Mouse (Mus musculus) thymus, postnatal 36 days (tissue): ENCODE data around the gene Agpat4.
"Not testable (repeated sequence)": the region's sequence is repeated elsewhere in the genome, so short reads cannot be mapped to it uniquely, and the experiment has no call there.

ENCODE experiments used
- DNase-seq, 2 experiments: peaks; one replicate each; pipeline ENCODE4 v3.0.0; 2022; ENCODE audit warnings: mixed read lengths in 2 of 2

Agpat4 gene

GRCm38 (mm10) chr17:12201086-12201485 lies 82.6 kb downstream of the Agpat4 start:
- DNase-seq = no peak

GRCm38 (mm10) chr17:12203414-12203897 lies 85.0 kb downstream of the Agpat4 start:
- DNase-seq = no peak

DNA sequence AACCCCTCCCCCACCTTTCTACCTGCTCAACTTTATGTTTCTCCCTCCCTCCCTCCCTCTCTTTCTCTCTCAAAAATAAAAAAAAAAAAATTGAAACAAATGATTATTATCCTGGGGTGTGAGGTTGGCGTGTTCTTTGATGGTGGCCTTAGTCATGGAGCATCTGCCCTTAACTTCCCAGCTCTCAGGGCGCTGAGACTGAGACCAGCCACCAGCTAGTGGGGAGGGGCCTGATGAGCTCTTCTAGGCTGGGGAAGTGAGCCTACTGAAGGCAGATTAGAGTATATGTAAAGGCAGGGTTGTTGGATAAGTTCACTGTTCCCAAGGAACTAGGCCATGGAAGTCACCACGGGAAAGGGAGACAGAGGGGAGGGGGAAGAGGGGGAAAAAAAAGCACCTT lies 85.7 kb downstream of the Agpat4 start:
- no peak for DNase-seq

DNA sequence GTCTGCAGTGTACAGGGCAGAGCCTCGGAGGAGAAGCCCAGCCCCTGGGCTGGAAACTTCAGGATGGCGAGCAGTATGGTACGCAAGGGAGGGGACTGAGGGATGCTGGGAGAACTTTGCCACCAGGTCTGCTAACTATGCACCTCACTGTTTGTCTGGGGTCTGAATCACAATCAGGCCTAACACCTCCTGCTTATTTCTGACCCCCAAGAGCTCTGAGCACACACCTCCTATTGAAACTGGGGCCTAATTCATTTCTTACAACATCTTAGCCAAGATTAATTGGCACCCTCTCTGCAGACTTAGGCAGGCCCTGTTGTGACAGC lies 86.1 kb downstream of the Agpat4 start:
- no peak for DNase-seq

DNA sequence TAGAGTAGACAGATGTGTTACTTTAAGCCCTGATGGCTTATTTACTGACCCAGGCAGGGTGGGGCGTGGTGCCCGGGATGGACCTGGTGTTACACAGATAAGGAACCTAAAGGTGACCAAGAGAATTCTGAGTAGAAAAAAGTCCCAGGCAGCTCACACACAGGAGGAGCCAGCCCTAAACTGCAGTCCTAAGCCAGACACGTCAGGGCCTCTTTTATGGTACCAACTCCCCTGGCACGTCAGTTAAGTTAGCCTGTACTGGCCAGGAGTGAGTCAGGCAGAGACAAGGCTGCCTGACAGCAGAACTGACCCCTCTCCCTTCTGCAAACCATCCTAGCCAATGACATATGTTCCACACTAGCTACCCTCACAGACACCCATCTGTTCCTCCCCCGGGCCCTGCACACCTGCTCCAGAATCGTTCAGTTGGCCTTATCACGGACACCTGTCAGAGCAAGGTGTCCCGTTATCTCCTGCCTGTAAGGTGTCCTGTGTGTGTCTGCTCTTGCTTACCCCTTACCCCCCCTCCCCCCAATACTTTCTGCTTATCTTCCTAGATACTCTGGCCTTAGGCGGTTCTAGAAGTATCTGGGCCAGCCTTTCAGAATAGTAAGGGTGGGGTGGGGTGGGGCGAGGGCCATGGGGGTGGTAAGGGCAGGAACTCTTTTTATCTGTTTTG lies 86.7 kb downstream of the Agpat4 start:
- peak in 1 of 2 experiments; percentile 29 for DNase-seq

- peak; percentile 51 to 65 for DNase-seq
Observed at GRCm38 (mm10) chr17:12205694-12206075, 87.2 kb downstream of the Agpat4 start.

DNA sequence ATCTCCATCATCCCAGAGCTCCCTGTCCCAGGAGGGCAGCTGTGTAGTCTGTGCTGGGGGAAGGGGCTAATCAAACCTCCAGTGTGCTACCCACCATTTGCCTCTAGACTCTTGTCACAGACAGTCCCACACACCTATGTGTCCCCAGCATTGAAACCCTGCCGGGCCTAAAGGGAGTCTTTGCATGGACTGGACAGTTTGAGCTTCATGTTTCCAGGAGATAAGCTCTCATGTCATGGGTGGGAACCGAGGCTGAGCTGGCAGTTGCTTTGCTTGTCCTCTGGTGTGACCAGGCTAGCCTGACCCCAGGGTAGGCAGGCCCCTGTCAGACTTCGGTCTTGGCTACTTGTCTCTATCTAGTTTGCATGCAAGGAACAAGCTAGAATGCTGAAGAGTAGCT lies 87.7 kb downstream of the Agpat4 start:
- DNase-seq = no peak

DNA sequence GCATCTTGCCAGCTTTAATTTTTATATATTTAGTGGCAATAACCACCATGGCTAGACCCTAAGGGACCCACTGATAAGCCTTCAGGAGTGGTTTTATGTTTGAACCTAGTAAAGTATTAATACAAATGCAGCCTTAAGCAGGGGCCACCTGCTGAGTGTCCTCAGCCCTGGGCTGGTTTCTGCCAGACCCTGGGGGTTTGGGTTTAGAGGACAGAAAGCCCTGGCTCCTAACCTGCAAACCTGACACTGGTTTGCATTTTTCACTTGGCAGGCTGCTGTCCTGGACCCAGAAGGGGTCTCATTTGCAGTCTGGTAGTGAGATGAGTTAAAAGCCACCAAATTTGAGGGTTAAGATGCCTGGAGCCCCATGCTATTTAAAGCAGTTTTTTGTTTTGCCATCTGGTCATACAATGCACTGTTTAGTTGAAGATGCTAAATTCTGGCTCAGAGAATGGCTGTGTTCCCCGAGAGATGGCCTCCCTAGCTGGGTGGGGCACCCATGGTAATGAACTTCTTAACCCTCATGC lies 88.6 kb downstream of the Agpat4 start:
- DNase-seq = no peak

- DNase-seq = no peak
Observed at GRCm38 (mm10) chr17:12209481-12209880, 91.0 kb downstream of the Agpat4 start.

DNA sequence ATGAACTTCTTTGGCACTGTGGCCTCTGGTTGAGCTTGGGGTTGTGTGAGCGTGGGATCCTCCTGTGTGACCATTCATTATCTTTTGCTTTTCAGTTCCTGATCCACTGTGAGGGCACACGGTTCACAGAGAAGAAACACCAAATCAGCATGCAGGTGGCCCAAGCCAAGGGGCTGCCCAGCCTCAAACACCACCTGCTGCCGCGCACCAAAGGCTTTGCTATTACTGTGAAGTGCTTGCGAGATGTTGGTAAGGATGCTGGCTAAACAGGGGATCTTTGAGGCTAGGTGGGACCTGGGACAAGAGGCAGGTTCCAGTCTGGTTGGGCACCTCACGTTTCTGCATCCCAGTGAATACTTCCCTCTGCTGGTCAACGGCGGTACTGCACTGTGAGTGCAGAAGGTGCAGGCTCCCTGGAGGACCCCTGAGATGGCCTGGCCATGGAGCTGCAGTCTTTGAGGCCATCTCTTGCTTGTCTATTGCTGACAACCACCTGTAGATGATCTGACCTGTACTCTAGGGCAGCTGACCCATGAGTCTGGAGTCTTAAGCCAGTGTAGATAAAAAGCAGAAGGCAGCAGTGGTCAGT lies 92.1 kb downstream of the Agpat4 start:
- peak; percentile 81 to 88 for DNase-seq

- no peak for DNase-seq
Observed at GRCm38 (mm10) chr17:12211890-12212289, 93.4 kb downstream of the Agpat4 start.

DNA sequence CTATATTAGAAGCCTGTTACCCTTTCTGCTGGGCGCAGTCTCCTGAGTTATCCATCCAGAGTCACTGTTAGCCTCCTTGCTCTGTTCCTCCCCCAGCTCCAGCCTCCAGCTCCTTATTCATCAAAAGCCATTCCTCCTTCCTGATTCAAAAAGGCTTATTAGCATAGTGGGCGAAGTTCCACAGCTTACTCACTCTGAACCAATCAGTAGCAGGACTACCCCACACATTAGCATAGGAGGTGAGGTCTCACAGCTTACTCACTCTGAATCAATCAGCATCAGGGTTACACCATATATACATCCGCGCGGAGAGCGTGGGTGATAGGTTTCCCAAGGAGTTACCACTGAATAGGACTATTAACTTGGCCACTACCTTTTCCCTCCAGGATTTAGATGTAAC lies 93.8 kb downstream of the Agpat4 start:
- no peak for DNase-seq

DNA sequence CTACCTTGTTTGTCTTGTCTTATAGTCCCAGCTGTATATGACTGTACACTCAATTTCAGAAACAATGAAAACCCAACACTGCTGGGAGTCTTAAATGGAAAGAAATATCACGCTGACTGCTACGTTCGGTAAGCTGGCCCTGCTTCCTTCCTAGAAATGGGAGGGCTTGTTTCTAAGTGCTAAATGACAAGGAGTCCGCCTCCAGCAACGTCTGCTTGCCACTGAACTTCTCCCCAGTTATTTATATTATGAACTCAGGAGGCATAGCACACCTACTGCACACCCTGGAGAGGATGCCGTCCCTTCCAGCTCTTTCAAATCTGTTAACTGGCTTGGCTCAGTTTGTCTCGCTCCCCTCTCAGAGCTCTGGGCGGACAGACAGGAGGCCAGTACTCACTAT lies 94.9 kb downstream of the Agpat4 start:
- no peak for DNase-seq

DNA sequence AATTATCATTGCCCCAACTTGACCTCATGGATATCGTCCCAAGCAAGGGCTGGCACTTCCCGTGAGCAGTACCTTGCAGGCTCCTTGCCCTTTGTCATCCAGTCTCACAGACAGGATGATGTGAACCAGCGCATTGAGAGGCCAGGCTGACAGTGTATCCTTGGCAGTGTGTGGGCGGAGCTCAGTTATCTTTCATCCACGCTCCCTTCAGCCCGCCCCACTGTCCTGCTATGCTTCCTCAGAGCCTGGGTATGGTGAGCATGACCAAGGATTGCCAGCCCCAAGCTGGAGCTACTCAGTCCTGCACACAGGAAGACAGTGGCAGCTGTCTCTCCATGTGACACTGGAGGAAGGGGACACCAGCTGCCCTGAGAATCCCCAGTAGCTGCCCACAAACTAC lies 97.7 kb downstream of the Agpat4 start:
- no peak for DNase-seq

DNA sequence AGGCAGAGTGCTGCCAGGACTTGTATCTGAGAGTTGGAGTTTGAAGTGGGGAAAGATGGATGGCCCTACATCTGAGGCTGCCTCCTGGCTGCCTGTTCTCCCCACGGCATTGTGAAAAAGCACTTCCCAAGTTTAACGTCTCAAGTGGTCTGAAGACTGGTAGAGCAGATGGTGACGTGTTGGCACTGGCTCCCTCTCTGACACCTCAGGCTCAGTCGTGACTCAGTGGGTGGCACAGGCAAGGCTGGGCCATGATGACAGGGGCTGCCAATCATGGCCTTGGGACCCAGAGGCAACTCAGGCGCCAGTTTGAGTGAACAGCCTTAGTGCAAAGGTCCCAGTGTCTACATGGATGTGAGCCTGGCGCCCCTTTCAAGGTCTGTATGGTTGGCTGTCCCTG lies 103.4 kb downstream of the Agpat4 start:
- no peak for DNase-seq

- no peak for DNase-seq
Observed at GRCm38 (mm10) chr17:12223682-12224081, 105.2 kb downstream of the Agpat4 start.

DNA sequence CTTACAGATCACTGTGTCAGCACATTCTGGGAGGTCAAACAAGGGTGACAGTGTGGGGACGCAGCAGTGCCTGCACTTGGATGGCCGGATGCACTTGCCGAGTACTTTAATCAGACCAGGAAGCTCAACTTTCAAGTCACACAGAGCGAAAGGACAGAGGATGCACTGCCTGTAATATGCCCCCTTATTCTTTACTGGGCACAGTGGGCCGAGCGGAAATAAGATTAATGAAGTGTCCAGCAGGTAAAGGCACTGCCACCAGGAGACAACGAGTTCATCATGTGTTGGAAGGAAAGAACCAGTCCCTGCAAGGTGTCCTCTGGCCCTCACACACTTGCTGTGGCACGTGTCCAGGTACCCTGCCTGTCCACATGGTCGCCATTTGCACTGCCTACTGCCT lies 105.6 kb downstream of the Agpat4 start:
- no peak for DNase-seq

DNA sequence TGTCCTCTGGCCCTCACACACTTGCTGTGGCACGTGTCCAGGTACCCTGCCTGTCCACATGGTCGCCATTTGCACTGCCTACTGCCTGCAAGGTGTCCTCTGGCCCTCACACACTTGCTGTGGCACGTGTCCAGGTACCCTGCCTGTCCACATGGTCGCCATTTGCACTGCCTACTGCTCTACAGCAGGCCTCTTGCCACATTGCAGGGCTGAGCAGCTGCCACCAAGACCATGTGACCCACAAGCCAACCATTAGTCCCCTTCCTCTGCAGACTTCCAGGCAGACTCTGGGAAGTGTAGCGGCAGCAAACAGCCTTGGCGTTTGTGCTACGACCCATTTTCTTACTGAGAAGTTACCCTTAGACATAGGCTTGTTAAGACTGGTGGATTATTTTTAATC lies 106.0 kb downstream of the Agpat4 start:
- not testable (repeated sequence) for DNase-seq

GRCm38 (mm10) chr17:12225227-12225626 lies 106.7 kb downstream of the Agpat4 start:
- no peak for DNase-seq

- DNase-seq = no peak
Observed at GRCm38 (mm10) chr17:12226551-12226950, 108.0 kb downstream of the Agpat4 start.

- DNase-seq = no peak
Observed at GRCm38 (mm10) chr17:12228001-12228400, 109.5 kb downstream of the Agpat4 start.

GRCm38 (mm10) chr17:12228471-12228870 lies 110.0 kb downstream of the Agpat4 start:
- DNase-seq = no peak

DNA sequence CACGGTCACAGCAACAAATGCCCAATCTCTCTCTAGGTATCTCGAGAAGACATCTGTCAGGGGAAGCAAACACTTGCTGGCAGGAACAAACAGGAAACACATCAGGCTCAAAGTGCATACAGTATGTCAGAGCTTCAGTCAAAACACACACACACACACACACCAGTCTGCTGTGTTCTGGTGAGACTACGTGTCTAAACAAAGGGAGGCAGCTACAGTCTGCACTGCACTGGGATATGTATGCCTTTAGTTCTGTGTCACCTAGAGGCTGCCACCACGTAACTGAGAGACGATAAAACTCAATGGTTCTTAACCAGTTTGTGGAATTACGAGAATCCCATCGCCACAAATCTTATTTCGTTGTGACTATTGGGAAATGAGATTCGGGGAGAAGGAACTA lies 111.3 kb downstream of the Agpat4 start:
- no peak for DNase-seq

DNA sequence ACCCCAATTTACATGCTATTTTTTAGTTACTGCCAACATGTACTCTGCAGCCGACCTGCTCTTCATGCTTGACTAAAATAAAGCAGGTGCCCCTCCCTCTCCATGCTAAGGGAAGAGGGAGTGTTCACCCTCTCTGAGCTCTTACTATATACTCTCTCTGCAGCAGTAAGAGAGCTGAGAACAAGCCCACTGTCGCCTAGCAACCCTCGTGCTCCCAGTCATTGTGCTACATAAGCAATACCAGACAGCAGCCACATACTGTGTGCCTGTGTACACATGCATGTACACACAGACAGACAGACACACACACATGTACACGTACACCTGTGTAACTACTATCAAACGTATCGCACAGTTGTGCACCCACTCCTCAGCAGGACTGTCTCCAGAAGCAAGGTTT lies 111.7 kb downstream of the Agpat4 start:
- DNase-seq = no peak

DNA sequence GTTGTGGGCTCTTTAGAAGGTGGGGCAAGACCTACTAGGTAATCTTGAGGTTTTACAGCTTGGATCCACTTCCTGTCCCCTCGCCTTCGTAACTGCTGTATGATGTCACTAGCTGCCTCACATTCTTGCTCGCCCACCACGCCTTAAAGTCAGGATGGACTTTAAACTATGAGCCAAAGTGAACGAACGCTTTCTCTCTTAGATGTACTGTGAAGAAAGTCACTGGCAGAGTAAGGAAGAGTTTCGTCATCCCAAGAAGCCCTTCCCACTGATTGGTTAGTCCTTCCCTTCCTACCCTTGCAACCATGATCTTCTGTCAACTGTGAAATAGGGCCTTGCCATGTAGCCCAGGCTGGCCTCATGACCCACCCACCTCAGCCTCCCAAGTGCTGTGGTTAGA lies 112.6 kb downstream of the Agpat4 start:
- no peak for DNase-seq
